Mouse (Mus musculus) forebrain, embryonic 15.5 days (tissue): ENCODE measurements around the gene B4galnt2. TPM values are rescaled to one million over a fixed set of nuclear protein-coding genes. Genes with fewer than 3 reads are reported as not detected.

Experiments used
- ATAC-seq: fragments of 200-750 bp; cut with Nextera tagmentation; replicated peaks from 2 replicates; pipeline ENCODE4 v1.8.0; 2017; ENCODE audit warnings: mild to moderate bottlenecking, moderate TSS enrichment, moderate library complexity
- H3K27ac ChIP-seq: fragments of 300-500 bp; sonication (generic); replicated peaks from 2 replicates; pipeline ENCODE4 v1.5.1; 2015; ENCODE audit warnings: mild to moderate bottlenecking, inconsistent platforms
- H3K27me3 ChIP-seq: fragments of 300-500 bp; sonication (generic); 2 replicates; pipeline ENCODE4 v1.6.1; 2015; ENCODE audit warnings: inconsistent platforms
- H3K36me3 ChIP-seq: fragments of 300-500 bp; sonication (generic); 2 replicates; pipeline ENCODE4 v1.6.1; 2015; ENCODE audit warnings: mild to moderate bottlenecking, inconsistent platforms
- H3K4me1 ChIP-seq: fragments of 300-500 bp; sonication (generic); 2 replicates; pipeline ENCODE4 v1.6.1; 2015; ENCODE audit warnings: inconsistent platforms
- H3K4me2 ChIP-seq: fragments of 300-500 bp; sonication (generic); replicated peaks from 2 replicates; pipeline ENCODE4 v1.6.1; 2015; ENCODE audit warnings: mild to moderate bottlenecking, inconsistent platforms
- H3K4me3 ChIP-seq: fragments of 300-500 bp; sonication (generic); 2 replicates; pipeline ENCODE4 v1.5.1; 2015; ENCODE audit warnings: mild to moderate bottlenecking, inconsistent platforms
- H3K9ac ChIP-seq: fragments of 300-500 bp; sonication (generic); replicated peaks from 2 replicates; pipeline ENCODE4 v1.6.1; 2015; ENCODE audit warnings: mild to moderate bottlenecking, inconsistent platforms
- H3K9me3 ChIP-seq: fragments of 300-500 bp; sonication (generic); 2 replicates; pipeline ENCODE4 v1.6.1; 2016; ENCODE audit warnings: inconsistent platforms
- WGBS: fragments of 180-500 bp; shearing (Covaris S2); methylation state at CpG from one replicate; pipeline ENCODE4 v1.1.7; 2015; ENCODE audit warnings: mixed read lengths; 5-methylcytosine and 5-hydroxymethylcytosine counted together
- polyA plus RNA-seq: library from polyadenylated mRNA; unstranded; fragments of >200 nt; fragmentation: Nextera tagmentation; extraction: Ambion mirVana; gene quantifications from 2 replicates; pipeline ENCODE4 v1.2.1, GENCODE M21; 2015

B4galnt2 gene
- polyA plus RNA-seq, 1 experiment from 2014 or later = not detected

GRCm38 (mm10) chr11:95835832-95836231, 78.9 kb downstream of the B4galnt2 start:
- WGBS = 54% methylated on average over 6 of the region's 6 CpGs
- peaks cover 58% of the 10 kb centered on the region for H3K27me3 ChIP-seq

DNA sequence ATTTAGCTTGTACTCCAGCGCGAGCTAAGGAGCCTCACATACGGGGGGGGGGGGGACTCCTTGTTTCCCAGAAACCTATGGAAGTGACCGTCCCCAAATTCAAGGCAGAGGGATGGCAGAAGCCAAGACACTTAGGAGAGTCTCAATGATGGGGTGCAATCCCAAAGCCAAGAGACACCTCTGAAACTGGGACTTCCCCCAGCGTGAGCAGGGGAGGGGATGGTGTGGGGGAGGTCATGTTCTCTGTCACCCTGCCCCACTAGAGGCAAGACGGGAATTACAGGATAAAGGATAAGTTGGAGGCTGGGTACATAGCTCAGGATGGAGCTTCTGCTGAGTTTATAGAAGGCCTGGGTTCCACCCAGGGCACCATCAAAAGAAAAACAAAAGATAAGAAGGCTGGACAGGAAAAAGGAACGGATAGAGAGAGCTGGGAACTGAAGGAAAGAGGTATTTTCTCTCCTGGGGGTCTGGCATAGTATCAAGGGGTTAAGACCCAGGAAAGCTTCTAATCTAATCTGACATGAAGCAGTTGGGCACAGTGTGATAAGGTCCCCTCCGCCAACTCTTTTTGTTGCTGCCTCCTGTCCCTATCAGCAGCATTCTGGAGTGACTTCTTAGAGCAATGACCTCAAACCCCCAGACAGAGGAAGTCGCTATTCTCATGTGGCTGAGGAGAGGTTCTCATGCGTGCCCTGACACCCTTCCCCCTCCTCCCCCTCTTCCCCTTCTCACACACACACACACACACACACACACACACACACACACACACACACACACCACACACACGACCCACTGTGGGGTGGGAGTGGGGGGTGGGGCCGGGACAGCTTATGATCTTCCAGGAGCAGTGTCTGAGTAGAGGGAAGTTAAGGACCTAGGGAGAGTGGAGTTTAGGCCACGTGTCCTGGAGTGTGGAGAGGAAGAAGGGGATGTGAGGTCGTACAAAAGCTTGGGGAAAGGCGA, 79.7 kb downstream of the B4galnt2 start:
- Histone ChIP-seq H3K27ac (no peak overlapping the region), H3K36me3 (no peaks in the 10 kb centered on the region), H3K27me3 (peaks cover 66% of the 10 kb centered on the region), H3K4me1 (peaks cover 42% of the 10 kb centered on the region), H3K4me2 (no peak overlapping the region), H3K4me3 (no peak overlapping the region), H3K9ac (no peak overlapping the region), H3K9me3 (no peaks in the 10 kb centered on the region)
- ATAC-seq = no peak
- 16% methylated on average over 15 of the region's 15 CpGs for WGBS

More at GRCm38 (mm10) chr11:95835832-95836231, 78.9 kb downstream of the B4galnt2 start:
- Histone ChIP-seq H3K4me2 (no peak overlapping the region), H3K27ac (no peak overlapping the region), H3K36me3 (no peaks in the 10 kb centered on the region), H3K4me3 (no peak overlapping the region), H3K9ac (no peak overlapping the region), H3K9me3 (no peaks in the 10 kb centered on the region), H3K4me1 (peaks cover 34% of the 10 kb centered on the region)
- ATAC-seq = no peak

DNA sequence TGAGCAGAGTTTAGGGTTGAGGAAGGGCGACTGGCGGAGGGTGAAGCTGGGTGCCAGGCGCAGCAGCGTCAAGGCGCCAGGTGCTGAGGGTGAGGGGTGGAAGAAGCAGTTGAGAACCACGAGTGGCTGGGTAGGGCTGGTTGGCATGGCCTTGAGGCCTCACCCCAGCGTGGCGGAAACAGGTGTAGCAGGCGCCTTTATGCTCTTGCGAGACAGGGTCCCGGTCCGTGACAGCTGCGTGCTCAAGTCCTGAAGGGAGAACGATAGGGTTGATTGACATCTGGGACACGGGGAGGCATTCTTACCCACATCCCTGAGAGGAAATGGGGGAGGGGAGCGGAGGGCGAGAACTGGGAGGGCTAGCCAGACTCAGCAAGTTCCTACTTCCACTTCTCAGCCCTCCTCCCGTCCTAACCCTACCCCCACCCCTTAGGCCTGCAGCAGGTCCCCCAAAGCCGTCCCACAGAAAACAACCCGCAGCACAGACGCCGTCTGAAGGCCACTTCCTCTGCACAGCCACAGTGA, 80.5 kb downstream of the B4galnt2 start:
- Histone ChIP-seq H3K4me2 (no peak overlapping the region), H3K9ac (no peak overlapping the region), H3K4me1 (peaks cover 41% of the 10 kb centered on the region), H3K36me3 (no peaks in the 10 kb centered on the region), H3K27me3 (peaks cover 74% of the 10 kb centered on the region), H3K9me3 (no peaks in the 10 kb centered on the region), H3K4me3 (no peak overlapping the region), H3K27ac (no peak overlapping the region)
- no peak for ATAC-seq
- whole genome bisulfite sequencing = 6% methylated on average over 22 of the region's 22 CpGs

GRCm38 (mm10) chr11:95833631-95834142, 81.0 kb downstream of the B4galnt2 start:
- H3K4me2 ChIP-seq = no peak overlapping the region
- no peak overlapping the region for H3K9ac ChIP-seq
- H3K4me1 ChIP-seq = peaks cover 36% of the 10 kb centered on the region
- H3K27ac ChIP-seq = no peak overlapping the region
- no peaks in the 10 kb centered on the region for H3K36me3 ChIP-seq
- WGBS = 9% methylated on average over 18 of the region's 18 CpGs
- H3K9me3 ChIP-seq = no peaks in the 10 kb centered on the region
- no peak overlapping the region for H3K4me3 ChIP-seq
- no peak for ATAC-seq
- H3K27me3 ChIP-seq = peaks cover 79% of the 10 kb centered on the region

DNA sequence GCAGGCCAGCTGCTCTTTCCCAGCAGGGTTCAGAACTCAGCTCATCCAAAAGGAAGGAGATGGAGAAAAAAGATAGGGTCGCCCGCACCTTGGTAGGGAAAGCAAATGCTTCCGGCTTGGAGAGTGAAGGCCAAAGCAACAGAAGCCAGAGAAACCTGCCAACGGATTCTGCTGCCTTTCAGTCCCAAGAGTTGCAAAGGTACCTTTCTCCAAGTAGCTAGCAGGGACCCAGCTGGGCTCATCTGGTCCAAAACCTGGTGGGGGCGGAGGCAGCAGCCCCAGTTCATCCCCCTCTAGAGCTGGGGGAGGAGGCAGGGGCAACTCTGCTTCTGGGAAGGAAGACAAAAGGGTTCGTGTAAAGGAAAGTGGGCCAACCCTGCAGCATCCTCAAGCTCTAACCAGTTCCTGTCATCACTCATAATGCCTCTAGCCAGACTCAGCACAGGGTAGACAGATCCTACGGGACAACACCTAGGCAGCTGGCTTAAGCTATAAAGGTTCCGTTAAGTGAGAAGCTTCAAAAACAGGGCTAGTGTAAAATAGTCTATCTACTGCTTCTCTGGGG, 81.6 kb downstream of the B4galnt2 start:
- no peaks in the 10 kb centered on the region for H3K36me3 ChIP-seq
- H3K4me1 ChIP-seq = peaks cover 33% of the 10 kb centered on the region
- no peaks in the 10 kb centered on the region for H3K9me3 ChIP-seq
- ATAC-seq = no peak
- peaks cover 85% of the 10 kb centered on the region for H3K27me3 ChIP-seq
- no peak overlapping the region for H3K9ac ChIP-seq
- no peak overlapping the region for H3K4me3 ChIP-seq
- no peak overlapping the region for H3K4me2 ChIP-seq
- no peak overlapping the region for H3K27ac ChIP-seq
- 28% methylated on average over 8 of the region's 8 CpGs for WGBS

DNA sequence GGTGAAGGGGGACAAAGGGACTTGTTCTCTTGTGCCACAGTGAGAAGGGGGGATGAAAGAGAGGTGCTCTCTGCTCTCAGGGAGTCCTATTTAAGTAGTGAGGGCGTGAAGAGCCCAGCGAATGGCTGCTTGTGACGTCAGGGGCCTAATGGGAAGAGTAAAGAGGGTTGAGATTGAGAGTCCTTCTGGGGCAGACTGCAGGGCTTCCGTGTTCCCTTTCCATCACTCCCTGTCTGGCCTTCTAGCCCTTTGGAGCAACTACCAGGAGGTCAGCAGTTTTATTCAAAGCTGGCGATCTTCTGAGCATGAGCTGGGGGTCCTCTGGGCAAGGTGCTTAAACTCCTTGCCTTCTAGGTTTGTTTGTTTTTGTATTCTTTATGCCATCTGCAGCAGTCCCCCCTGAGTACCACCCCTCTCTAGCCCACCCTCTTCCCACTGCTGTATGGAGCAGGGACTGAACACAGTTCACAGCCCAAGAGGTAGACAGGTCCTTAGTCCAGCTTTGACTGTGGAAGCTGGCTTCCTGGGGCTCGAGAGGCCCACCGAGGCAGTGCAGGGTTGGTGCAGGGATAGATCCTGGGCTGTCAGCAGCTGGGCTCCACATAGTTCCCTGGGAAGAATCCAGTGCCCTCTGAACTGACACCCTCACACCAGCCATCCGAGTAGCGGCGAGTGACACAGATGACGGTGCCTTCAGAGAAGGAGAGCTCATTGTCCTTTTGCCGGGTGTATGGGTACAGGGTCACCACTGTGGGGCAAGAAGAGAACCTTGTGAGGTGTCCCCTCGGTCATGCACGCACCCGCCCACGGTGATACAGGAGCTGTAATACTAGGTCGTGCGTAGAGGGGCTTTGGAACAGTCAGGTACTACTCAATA, 82.3 kb downstream of the B4galnt2 start:
- no peak overlapping the region for H3K27ac ChIP-seq
- no peak overlapping the region for H3K4me3 ChIP-seq
- H3K4me2 ChIP-seq = no peak overlapping the region
- 32% methylated on average over 18 of the region's 18 CpGs for WGBS
- no peak for ATAC-seq
- H3K9me3 ChIP-seq = no peaks in the 10 kb centered on the region
- H3K36me3 ChIP-seq = no peaks in the 10 kb centered on the region
- H3K27me3 ChIP-seq = peaks cover 91% of the 10 kb centered on the region
- no peak overlapping the region for H3K9ac ChIP-seq
- peaks cover 33% of the 10 kb centered on the region for H3K4me1 ChIP-seq

DNA sequence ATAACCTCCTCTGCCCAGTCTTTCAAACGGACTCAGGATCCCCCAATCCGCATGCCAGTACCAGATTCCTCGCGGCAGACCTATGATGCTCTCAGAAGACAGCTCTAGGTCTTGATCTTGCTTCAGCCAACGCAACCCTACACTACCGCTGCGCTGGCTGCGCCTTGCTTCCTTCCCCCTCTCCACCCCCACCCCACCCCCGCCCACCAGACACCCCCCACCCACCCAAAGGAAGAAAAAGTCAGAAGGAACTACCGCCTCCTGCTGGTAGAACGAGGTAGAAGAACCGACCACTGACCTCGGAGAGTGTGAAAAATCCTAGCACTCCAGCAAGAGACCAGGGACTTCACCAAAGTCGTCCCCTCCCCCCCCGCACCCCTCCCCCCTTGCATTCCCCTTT, 83.0 kb downstream of the B4galnt2 start:
- Histone ChIP-seq H3K36me3 (no peaks in the 10 kb centered on the region), H3K4me1 (peaks cover 27% of the 10 kb centered on the region), H3K4me2 (no peak overlapping the region), H3K27ac (no peak overlapping the region), H3K9me3 (no peaks in the 10 kb centered on the region), H3K9ac (no peak overlapping the region), H3K27me3 (peaks cover 98% of the 10 kb centered on the region), H3K4me3 (no peak overlapping the region)
- 2% methylated on average over 15 of the region's 15 CpGs for WGBS
- no peak for ATAC-seq

DNA sequence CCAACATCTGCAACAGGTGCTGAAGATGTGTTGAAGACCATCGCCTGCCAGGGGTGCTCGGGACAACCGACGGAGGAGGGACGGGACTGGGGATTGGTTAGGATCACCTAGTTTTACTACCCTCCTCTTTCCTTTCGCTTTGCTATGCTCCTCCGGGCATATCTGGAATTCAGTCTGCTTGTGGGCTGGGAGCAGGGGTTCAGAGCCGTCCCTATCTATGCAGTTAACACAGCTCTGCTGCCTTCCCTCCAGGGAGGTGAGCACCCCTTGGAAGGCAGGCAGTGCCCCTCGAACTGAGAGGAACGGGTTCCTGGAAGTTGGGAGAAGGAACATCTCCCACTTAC, 83.4 kb downstream of the B4galnt2 start:
- Histone ChIP-seq H3K36me3 (no peaks in the 10 kb centered on the region), H3K4me2 (peak overlapping the region; percentile 18; the same call in 1 of the 2 replicates), H3K4me3 (peak overlapping the region; percentile 22), H3K9ac (no peak overlapping the region), H3K27ac (no peak overlapping the region), H3K9me3 (no peaks in the 10 kb centered on the region), H3K4me1 (peaks cover 26% of the 10 kb centered on the region), H3K27me3 (peaks cover 99% of the 10 kb centered on the region)
- ATAC-seq = no peak
- WGBS = 2% methylated on average over 10 of the region's 10 CpGs

DNA sequence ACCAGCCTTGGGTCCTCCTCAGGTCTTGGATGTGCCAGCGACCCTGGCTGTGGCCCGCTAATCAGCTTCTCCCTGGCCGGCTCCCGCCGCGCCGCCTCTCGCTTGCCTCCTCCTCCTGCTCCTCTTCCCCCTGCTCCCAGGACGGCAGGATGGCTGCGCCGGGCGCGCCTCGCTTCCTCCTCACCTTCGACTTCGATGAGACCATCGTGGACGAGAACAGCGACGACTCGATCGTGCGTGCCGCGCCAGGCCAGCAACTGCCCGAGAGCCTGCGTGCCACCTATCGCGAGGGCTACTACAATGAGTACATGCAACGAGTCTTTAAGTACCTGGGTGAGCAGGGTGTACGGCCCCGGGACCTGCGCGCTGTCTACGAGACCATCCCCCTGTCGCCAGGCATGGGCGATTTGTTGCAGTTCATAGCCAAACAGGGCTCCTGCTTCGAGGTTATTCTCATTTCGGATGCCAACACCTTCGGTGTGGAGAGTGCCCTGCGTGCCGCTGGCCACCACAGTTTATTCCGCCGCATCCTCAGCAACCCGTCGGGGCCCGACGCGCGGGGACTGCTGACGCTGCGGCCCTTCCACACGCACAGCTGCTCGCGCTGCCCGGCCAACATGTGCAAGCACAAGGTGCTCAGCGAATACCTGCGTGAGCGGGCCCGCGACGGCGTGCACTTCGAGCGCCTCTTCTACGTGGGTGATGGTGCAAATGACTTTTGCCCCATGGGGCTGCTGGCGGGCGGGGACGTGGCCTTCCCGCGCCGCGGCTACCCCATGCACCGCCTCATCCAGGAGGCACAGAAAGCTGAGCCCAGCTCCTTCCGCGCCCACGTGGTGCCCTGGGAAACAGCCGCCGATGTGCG, 84.0 kb downstream of the B4galnt2 start:
- Histone ChIP-seq H3K4me3 (peak overlapping the region; percentile 22), H3K9me3 (no peaks in the 10 kb centered on the region), H3K27me3 (peaks cover 94% of the 10 kb centered on the region), H3K4me2 (peak overlapping the region; percentile 18), H3K36me3 (no peaks in the 10 kb centered on the region), H3K4me1 (peaks cover 25% of the 10 kb centered on the region), H3K27ac (no peak overlapping the region), H3K9ac (peak overlapping the region; percentile 2; the same call in 1 of the 2 replicates)
- whole genome bisulfite sequencing = 2% methylated on average over 80 of the region's 80 CpGs
- no peak for ATAC-seq

DNA sequence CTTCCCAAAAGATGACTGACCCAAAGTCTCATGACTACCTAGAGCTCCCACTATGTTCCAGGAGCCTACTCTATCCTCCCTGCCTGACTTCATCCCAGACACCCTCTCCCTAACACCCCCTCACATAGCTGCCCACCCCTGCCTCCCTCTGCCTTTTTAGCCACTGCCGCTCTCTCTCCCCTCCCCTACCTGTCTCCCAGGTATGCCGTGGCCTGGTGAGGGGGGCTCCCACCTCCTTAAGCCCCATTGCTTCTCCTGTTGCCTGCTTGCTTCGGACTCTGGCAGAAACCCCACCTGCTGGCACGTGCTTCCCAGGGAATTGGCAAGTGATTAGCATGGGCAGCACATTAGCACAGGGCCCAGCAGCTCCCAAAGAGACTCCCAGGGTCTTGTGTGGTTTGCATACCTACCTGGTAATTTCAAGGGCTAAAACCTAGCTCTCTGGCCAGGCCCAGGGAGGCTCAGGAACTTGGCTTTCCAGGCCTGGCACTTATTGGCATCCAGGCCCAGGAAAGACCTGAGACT, 85.1 kb downstream of the B4galnt2 start:
- H3K27ac ChIP-seq = no peak overlapping the region
- ATAC-seq = no peak
- no peak overlapping the region for H3K4me3 ChIP-seq
- no peak overlapping the region for H3K9ac ChIP-seq
- H3K27me3 ChIP-seq = peaks cover 94% of the 10 kb centered on the region
- H3K4me2 ChIP-seq = no peak overlapping the region
- H3K36me3 ChIP-seq = no peaks in the 10 kb centered on the region
- H3K9me3 ChIP-seq = no peaks in the 10 kb centered on the region
- 33% methylated on average over 4 of the region's 4 CpGs for WGBS
- peaks cover 32% of the 10 kb centered on the region for H3K4me1 ChIP-seq
